Mouse (Mus musculus): Measurements from ENCODE around the gene C8b. TPM values are rescaled to one million over a fixed set of nuclear protein-coding genes. Genes with fewer than 3 reads are reported as not detected.
A peak's percentile ranks its signal among the peaks of the same experiment; 100 is the strongest.

The C8b gene
- polyA plus RNA-seq, 1 experiment from 2014 or later, result not detected

DNA sequence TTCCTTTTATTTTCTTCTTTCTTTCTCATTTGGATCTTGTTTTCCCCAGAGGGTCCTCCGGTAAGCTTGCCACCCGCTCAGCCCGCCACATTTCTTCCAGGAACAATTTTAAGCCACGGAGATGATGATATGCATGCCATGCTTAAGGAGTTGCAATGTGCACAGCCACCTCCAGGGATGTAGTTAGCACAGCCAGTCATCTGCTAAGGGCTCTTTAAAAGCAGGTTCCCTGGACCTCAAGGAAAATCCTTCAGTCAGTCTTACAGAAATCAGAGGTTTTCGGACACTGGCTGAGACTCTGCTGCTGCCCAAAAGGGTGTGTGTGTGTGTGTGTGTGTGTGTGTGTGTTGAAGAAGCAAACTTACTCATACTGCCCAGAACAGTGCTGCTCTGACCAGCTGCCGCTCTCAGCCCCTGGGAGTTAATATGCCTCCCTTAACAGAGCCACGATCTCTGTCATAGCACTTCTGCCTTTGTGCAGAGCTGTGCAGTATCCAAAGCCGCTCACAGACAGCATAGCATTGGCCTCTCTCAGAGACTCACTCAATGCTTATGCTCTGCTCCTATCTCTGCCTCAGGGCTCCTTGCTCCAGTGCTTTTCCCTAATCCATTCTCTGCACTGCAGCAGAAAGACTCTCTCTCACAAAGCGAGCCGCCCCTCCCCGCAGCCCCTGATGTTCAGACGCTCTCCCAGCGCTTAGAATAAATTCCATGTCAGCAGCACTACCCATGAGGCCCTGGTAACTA is 5.1 kb upstream of the C8b start:
- Histone ChIP-seq H3K4me3 (ENCODE audit: low read depth, low read length) (no peak overlapping the region), H3K4me2 (ENCODE audit: low read length) (no peak overlapping the region), H3K36me3 (ENCODE audit: control insufficient read depth, insufficient read depth, low read length) (no peaks in the 10 kb centered on the region), H3K27ac (ENCODE audit: low read depth, low read length) (no peak overlapping the region), H3K4me1 (ENCODE audit: control insufficient read depth, insufficient read depth, low read length) (no peaks in the 10 kb centered on the region), H3K27me3 (replicated peaks; ENCODE audit: control insufficient read depth, insufficient read depth, low read length) (no peaks in the 10 kb centered on the region), H3K9me3 (replicated peaks; ENCODE audit: control insufficient read depth, low read length) (no peaks in the 10 kb centered on the region), H3K9ac (ENCODE audit: low read length) (peak overlapping the region; percentile 2; the same call in 1 of the 2 replicates)
- ATAC-seq, result peak; percentile 65; the same call in 1 of the 2 replicates
- 45% methylated on average over 13 of the region's 13 CpGs for WGBS
- peak; percentile 44 for DNase-seq (ENCODE audit: low spot score)

DNA sequence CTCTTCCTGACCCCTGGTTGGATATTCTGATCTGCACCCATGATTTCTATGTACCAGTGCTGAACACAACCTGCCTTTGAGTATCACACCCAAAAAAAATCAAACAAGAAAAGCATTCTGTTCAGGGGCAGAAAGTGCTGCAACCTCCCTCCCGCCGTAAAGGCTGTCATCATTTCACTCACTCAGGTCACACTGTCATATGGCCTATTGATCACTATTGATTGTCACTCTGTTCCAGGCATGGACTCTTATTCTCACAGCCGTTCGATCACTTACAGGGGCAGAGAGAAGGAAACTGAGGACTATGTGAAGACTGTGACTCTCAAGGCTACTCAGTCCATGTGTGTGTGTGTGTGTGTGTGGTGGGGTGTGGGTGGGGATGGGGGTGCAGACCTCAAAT is 2.1 kb downstream of the C8b start:
- H3K9me3 ChIP-seq (replicated peaks; ENCODE audit: control insufficient read depth, low read length), result no peaks in the 10 kb centered on the region
- H3K4me3 ChIP-seq (ENCODE audit: low read depth, low read length), result no peak overlapping the region
- H3K4me1 ChIP-seq (ENCODE audit: control insufficient read depth, insufficient read depth, low read length), result peaks cover 15% of the 10 kb centered on the region
- no peak overlapping the region for H3K9ac ChIP-seq (ENCODE audit: low read length)
- ATAC-seq (no peak), DNase-seq (ENCODE audit: low spot score) (no peak)
- no peaks in the 10 kb centered on the region for H3K36me3 ChIP-seq (ENCODE audit: control insufficient read depth, insufficient read depth, low read length)
- H3K27ac ChIP-seq (ENCODE audit: low read depth, low read length), result no peak overlapping the region
- H3K27me3 ChIP-seq (replicated peaks; ENCODE audit: control insufficient read depth, insufficient read depth, low read length), result no peaks in the 10 kb centered on the region
- WGBS, result 86% methylated on average over 4 of the region's 4 CpGs
- H3K4me2 ChIP-seq (ENCODE audit: low read length), result no peak overlapping the region

DNA sequence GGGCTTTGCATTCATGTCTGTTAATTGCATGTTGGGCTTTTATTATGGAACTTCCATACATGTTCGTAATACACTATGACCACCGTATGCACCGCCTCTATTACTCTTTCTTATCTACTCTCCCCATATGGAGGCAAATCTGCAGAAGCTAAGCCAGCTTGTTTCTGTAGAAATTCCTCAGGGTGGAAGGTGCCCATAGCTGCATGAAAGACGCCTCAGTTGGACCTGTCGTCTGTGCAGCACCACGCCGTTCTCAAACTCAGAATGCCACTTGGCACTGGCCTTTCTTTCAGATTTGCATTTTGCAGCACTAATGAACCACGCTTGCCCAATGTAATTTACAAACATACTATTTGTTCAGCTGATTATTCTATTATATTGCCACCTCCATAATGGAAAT is 3.5 kb downstream of the C8b start:
- DNase-seq (ENCODE audit: low spot score), result peak; percentile 49
- no peaks in the 10 kb centered on the region for H3K9me3 ChIP-seq (replicated peaks; ENCODE audit: control insufficient read depth, low read length)
- H3K27ac ChIP-seq (ENCODE audit: low read depth, low read length), result no peak overlapping the region
- peak; percentile 52; the same call in 1 of the 2 replicates for ATAC-seq
- H3K27me3 ChIP-seq (replicated peaks; ENCODE audit: control insufficient read depth, insufficient read depth, low read length), result no peaks in the 10 kb centered on the region
- 44% methylated on average over 8 of the region's 8 CpGs for WGBS
- peaks cover 15% of the 10 kb centered on the region for H3K4me1 ChIP-seq (ENCODE audit: control insufficient read depth, insufficient read depth, low read length)
- no peaks in the 10 kb centered on the region for H3K36me3 ChIP-seq (ENCODE audit: control insufficient read depth, insufficient read depth, low read length)
- H3K9ac ChIP-seq (ENCODE audit: low read length), result no peak overlapping the region
- H3K4me2 ChIP-seq (ENCODE audit: low read length), result no peak overlapping the region
- no peak overlapping the region for H3K4me3 ChIP-seq (ENCODE audit: low read depth, low read length)

DNA sequence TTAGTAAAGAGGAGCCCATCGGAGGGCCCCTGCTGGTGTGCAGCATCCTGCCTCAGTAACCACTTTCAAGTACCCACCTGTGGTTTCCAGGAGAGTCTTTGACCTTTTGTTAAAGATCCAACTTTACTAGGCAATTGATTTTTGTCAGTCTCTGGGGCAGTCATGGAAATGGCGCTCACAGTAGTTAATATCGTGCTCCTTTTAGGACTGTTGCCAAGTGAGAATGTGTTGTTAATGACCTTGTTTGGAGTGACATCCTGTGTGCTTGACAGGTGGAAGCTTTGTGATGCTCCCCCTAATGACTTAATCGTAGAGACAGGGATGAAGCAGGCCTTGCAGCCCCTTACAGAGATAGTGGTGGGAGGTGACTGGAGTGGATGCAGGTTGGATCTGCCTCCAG is 4.2 kb downstream of the C8b start:
- no peaks in the 10 kb centered on the region for H3K9me3 ChIP-seq (replicated peaks; ENCODE audit: control insufficient read depth, low read length)
- DNase-seq (ENCODE audit: low spot score), result peak; percentile 33

DNA sequence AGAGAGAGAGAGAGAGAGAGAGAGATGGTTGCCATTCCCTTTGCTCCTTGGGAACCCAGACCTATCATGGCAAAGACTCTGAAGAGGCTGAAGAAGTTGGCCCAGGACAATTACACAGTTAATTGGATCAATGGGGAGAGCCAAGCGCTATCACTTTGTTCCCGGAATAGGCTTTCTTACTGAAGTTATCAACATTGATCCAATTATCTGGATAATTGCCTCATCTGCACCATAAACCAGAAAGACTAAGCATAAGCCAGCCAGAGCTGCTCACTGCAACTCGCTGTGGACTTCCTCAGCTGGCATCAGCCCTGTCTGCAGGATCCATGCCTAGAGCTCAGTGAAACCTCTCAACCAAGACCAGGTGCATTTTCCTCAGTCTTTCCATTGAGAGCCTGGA is 9.5 kb downstream of the C8b start:
- Histone ChIP-seq H3K4me2 (ENCODE audit: low read length) (no peak overlapping the region), H3K4me3 (ENCODE audit: low read depth, low read length) (no peak overlapping the region), H3K4me1 (ENCODE audit: control insufficient read depth, insufficient read depth, low read length) (peaks cover under 1% of the 10 kb centered on the region; the same call in 1 of the 2 replicates), H3K36me3 (ENCODE audit: control insufficient read depth, insufficient read depth, low read length) (no peaks in the 10 kb centered on the region), H3K9me3 (replicated peaks; ENCODE audit: control insufficient read depth, low read length) (no peaks in the 10 kb centered on the region), H3K9ac (ENCODE audit: low read length) (no peak overlapping the region), H3K27me3 (replicated peaks; ENCODE audit: control insufficient read depth, insufficient read depth, low read length) (no peaks in the 10 kb centered on the region), H3K27ac (ENCODE audit: low read depth, low read length) (no peak overlapping the region)
- DNase-seq (ENCODE audit: low spot score) (no peak), ATAC-seq (no peak)
- WGBS, result 30% methylated on average over 3 of the region's 3 CpGs

More for the DNA sequence above, 4.2 kb downstream of the C8b start:
- Histone ChIP-seq H3K4me3 (ENCODE audit: low read depth, low read length) (no peak overlapping the region), H3K27ac (ENCODE audit: low read depth, low read length) (no peak overlapping the region), H3K36me3 (ENCODE audit: control insufficient read depth, insufficient read depth, low read length) (no peaks in the 10 kb centered on the region), H3K4me2 (ENCODE audit: low read length) (no peak overlapping the region), H3K4me1 (ENCODE audit: control insufficient read depth, insufficient read depth, low read length) (peaks cover 15% of the 10 kb centered on the region), H3K27me3 (replicated peaks; ENCODE audit: control insufficient read depth, insufficient read depth, low read length) (no peaks in the 10 kb centered on the region), H3K9ac (ENCODE audit: low read length) (no peak overlapping the region)
- ATAC-seq, result no peak
- 32% methylated on average over 4 of the region's 4 CpGs for WGBS

DNA sequence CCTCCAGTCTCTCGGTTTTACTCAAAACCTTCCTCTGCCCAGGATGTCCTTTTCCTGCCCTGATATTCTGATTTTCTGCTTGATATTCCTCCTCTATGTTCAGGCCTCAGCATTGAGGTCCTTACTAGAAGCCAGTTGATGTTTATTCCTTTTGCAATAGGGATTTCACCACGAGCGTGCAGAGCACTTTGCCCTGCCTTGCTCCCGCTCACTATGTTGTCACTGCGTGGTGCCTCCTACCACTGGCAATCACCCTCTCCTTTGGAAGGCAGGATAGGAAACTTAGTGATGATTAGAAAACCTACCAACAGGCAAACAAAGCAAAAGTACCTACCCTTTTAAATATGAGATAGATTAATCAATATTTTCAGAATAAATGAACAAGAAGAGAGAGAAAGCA is 13.3 kb downstream of the C8b start:
- Histone ChIP-seq H3K9ac (ENCODE audit: low read length) (no peak overlapping the region), H3K36me3 (ENCODE audit: control insufficient read depth, insufficient read depth, low read length) (no peaks in the 10 kb centered on the region), H3K4me2 (ENCODE audit: low read length) (no peak overlapping the region), H3K4me1 (ENCODE audit: control insufficient read depth, insufficient read depth, low read length) (no peaks in the 10 kb centered on the region), H3K27me3 (replicated peaks; ENCODE audit: control insufficient read depth, insufficient read depth, low read length) (no peaks in the 10 kb centered on the region), H3K4me3 (ENCODE audit: low read depth, low read length) (no peak overlapping the region), H3K9me3 (replicated peaks; ENCODE audit: control insufficient read depth, low read length) (no peaks in the 10 kb centered on the region), H3K27ac (ENCODE audit: low read depth, low read length) (no peak overlapping the region)
- DNase-seq (ENCODE audit: low spot score) (no peak), ATAC-seq (no peak)
- WGBS, result 82% methylated on average over 5 of the region's 5 CpGs

DNA sequence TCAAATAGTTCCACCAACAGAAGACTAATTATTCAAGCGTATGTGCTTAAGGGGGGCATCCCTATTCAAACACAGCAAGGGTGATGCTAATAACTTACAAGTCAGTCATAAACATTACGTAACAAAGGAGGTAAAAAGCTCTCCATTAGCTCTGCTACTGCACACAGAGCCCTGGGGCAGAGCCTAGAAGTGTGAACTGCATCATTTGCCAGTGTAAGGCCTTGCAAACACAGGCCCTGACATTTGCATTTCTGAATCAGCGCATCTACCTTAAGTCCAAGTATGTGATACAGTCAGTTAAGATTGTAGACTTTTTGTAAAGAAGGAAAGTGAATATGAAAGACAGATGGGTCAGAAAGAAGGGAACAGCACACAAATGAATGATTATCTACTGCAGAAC is 15.3 kb downstream of the C8b start:
- no peaks in the 10 kb centered on the region for H3K4me1 ChIP-seq (ENCODE audit: control insufficient read depth, insufficient read depth, low read length)
- WGBS, result 85% methylated on average over 3 of the region's 3 CpGs
- H3K27ac ChIP-seq (ENCODE audit: low read depth, low read length), result no peak overlapping the region
- no peak for DNase-seq (ENCODE audit: low spot score)
- ATAC-seq, result no peak
- H3K9ac ChIP-seq (ENCODE audit: low read length), result no peak overlapping the region
- H3K9me3 ChIP-seq (replicated peaks; ENCODE audit: control insufficient read depth, low read length), result no peaks in the 10 kb centered on the region
- H3K36me3 ChIP-seq (ENCODE audit: control insufficient read depth, insufficient read depth, low read length), result no peaks in the 10 kb centered on the region
- no peaks in the 10 kb centered on the region for H3K27me3 ChIP-seq (replicated peaks; ENCODE audit: control insufficient read depth, insufficient read depth, low read length)
- no peak overlapping the region for H3K4me2 ChIP-seq (ENCODE audit: low read length)
- no peak overlapping the region for H3K4me3 ChIP-seq (ENCODE audit: low read depth, low read length)

DNA sequence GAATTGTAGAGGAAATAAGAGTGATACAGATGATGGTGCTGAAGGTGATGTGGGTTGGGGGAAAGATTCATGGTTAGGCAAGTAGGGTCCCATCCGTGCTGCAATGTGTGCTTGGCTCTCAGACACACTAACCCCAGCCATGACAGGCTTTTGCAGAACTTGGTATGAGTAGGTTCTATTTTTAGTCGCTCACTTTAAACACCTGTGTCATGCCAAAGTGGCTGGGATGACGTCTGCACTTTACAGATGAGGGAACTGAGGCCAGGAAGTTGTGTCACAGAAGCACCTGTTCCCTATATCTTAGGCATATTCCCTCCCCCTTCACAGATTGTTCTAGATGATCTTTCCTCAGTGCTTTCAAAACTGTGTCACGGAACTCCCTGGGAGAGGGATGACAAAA is 16.2 kb downstream of the C8b start:
- ATAC-seq (no peak), DNase-seq (ENCODE audit: low spot score) (no peak)
- Histone ChIP-seq H3K4me3 (ENCODE audit: low read depth, low read length) (no peak overlapping the region), H3K9ac (ENCODE audit: low read length) (no peak overlapping the region), H3K27me3 (replicated peaks; ENCODE audit: control insufficient read depth, insufficient read depth, low read length) (no peaks in the 10 kb centered on the region), H3K4me1 (ENCODE audit: control insufficient read depth, insufficient read depth, low read length) (no peaks in the 10 kb centered on the region), H3K9me3 (replicated peaks; ENCODE audit: control insufficient read depth, low read length) (no peaks in the 10 kb centered on the region), H3K4me2 (ENCODE audit: low read length) (no peak overlapping the region), H3K36me3 (ENCODE audit: control insufficient read depth, insufficient read depth, low read length) (no peaks in the 10 kb centered on the region), H3K27ac (ENCODE audit: low read depth, low read length) (no peak overlapping the region)
- 90% methylated on average over 4 of the region's 4 CpGs for WGBS

DNA sequence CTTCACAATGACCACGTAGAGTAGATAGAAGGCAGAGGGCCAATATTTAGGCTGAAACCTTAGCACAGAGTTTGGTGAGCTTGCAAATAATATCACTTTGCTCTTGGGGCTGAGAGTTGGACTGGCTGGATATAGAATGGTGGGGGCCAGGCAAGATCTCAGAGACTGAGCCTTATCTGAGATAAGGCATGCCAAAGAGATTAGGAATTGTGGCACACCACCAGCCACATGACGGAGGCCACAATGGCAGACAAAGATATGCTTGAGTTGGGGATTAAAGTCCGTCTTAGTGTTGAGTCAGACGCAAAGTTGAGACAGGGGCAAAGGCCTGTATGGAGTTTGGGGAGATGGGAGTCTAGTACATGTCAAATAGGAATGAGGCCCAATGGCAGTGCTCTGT is 26.0 kb downstream of the C8b start:
- Histone ChIP-seq H3K4me3 (ENCODE audit: low read depth, low read length) (no peak overlapping the region), H3K36me3 (ENCODE audit: control insufficient read depth, insufficient read depth, low read length) (no peaks in the 10 kb centered on the region), H3K9ac (ENCODE audit: low read length) (no peak overlapping the region), H3K4me1 (ENCODE audit: control insufficient read depth, insufficient read depth, low read length) (no peaks in the 10 kb centered on the region), H3K9me3 (replicated peaks; ENCODE audit: control insufficient read depth, low read length) (no peaks in the 10 kb centered on the region), H3K27me3 (replicated peaks; ENCODE audit: control insufficient read depth, insufficient read depth, low read length) (no peaks in the 10 kb centered on the region), H3K27ac (ENCODE audit: low read depth, low read length) (no peak overlapping the region), H3K4me2 (ENCODE audit: low read length) (no peak overlapping the region)
- ATAC-seq (no peak), DNase-seq (ENCODE audit: low spot score) (no peak)
- 86% methylated on average over 4 of the region's 4 CpGs for whole genome bisulfite sequencing
